Mouse (Mus musculus) CH12.LX (cell line): ENCODE data around the gene Camkmt.

Source experiments
- CTCF ChIP-seq, 2 experiments: IDR thresholded peaks in 1 of 2; conservative IDR thresholded peaks in 1 of 2; 2 replicates each; pipeline ENCODE4 v1.5.1; 2011 to 2012; ENCODE audit warnings: low read depth in 2 of 2, low read length in 2 of 2, improper control_type of control experiment in 1 of 2, inconsistent platforms in 1 of 2, mild to moderate bottlenecking in 1 of 2, moderate library complexity in 1 of 2
- MEF2A ChIP-seq: IDR thresholded peaks from 2 replicates; pipeline ENCODE4 v1.6.1; 2014; ENCODE audit warnings: low read depth, mild to moderate bottlenecking, inconsistent platforms, low read length, improper control_type of control experiment, borderline replicate concordance
- MYC ChIP-seq: IDR thresholded peaks from 2 replicates; pipeline ENCODE4 v1.6.1; 2011; ENCODE audit warnings: low read depth, mild to moderate bottlenecking, improper control_type of control experiment, low read length
- PAX5 ChIP-seq: IDR thresholded peaks from 2 replicates; pipeline ENCODE4 v1.6.1; 2012; ENCODE audit warnings: low read length, inconsistent platforms, mixed read lengths
- POLR2A ChIP-seq: IDR thresholded peaks from 2 replicates; pipeline ENCODE4 v1.6.1; 2011; ENCODE audit warnings: low read depth, mild to moderate bottlenecking, improper control_type of control experiment, low read length
- POLR2AphosphoS2 ChIP-seq: IDR thresholded peaks from 2 replicates; pipeline ENCODE4 v1.6.1; 2011; ENCODE audit warnings: low read depth, low read length, improper control_type of control experiment
- SIN3A ChIP-seq: IDR thresholded peaks from 2 replicates; pipeline ENCODE4 v1.6.1; 2012; ENCODE audit warnings: low read length, improper control_type of control experiment, inconsistent platforms
- SMC3 ChIP-seq: IDR thresholded peaks from 2 replicates; pipeline ENCODE4 v1.6.1; 2011; ENCODE audit warnings: low read depth, low read length, improper control_type of control experiment
- TBP ChIP-seq: conservative IDR thresholded peaks from 2 replicates; pipeline ENCODE4 v1.6.1; 2011; ENCODE audit warnings: low read depth, low read length, improper control_type of control experiment
- USF1 ChIP-seq: IDR thresholded peaks from 2 replicates; pipeline ENCODE4 v1.6.1; 2014; ENCODE audit warnings: low read depth, mild to moderate bottlenecking, inconsistent platforms, low read length, improper control_type of control experiment
- ZKSCAN1 ChIP-seq: IDR thresholded peaks from 2 replicates; pipeline ENCODE4 v1.6.1; 2012; ENCODE audit warnings: low read depth, inconsistent platforms, low read length, improper control_type of control experiment, borderline replicate concordance

DNA sequence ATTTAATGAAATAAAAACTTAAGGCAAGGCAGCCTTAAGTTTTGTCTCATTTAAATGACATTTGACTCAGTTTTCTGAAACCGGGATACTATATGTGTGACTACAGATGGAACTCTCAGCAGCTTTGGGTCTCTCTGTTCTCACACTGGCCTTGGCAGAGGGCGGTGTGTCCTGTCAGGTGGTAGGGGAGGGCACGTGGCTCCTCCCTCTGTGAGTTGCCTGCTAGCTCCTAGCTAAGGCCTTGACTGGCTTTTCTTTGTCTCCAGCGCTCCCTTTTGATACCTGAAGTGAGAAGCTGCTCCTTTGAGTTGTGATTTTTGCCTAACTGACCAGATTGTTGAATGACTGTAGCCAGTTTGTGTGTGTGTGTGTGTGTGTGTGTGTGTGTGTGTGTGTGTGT, 67.8 kb downstream of the Camkmt start:
- TF ChIP-seq POLR2A (no peak), CTCF (conservative IDR thresholded peaks at IDR 0.05 in 1 of 2, IDR thresholded peaks at IDR 0.05 in 1 of 2; ENCODE audit: low read depth in 2 of 2, low read length in 2 of 2) (no peak), POLR2AphosphoS2 (no peak), TBP (no peak), USF1 (no peak), PAX5 (no peak), SMC3 (no peak), SIN3A (no peak), MEF2A (no peak), ZKSCAN1 (no peak), MYC (no peak)
